Mouse (Mus musculus) ovary, postnatal 14 days (tissue): ENCODE measurements around the gene Hk2.

Experiments used
- DNase-seq: peaks from one replicate; pipeline ENCODE4 v3.0.0; 2022; ENCODE audit warnings: low spot score

Hk2 gene

DNA sequence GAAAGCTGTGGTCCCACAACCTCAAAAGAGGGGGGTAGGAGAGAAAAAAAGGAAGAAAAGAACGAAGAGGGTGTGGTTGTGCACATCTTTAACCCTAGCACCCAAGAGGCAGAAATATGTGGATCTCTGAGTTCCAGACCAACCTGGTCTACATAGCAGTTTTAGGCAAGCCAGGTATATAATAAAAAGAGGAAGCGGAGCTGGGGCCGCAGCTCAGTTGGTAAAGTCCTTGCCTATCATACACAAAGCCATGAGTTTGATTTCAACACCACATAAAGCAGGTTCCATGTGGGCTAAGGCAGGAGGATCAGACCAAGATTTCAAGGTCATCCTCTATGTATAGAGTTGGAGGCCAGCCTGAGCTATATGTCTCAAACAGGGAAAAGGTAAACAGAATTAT lies 4.0 kb downstream of the Hk2 start:
- no peak for DNase-seq

DNA sequence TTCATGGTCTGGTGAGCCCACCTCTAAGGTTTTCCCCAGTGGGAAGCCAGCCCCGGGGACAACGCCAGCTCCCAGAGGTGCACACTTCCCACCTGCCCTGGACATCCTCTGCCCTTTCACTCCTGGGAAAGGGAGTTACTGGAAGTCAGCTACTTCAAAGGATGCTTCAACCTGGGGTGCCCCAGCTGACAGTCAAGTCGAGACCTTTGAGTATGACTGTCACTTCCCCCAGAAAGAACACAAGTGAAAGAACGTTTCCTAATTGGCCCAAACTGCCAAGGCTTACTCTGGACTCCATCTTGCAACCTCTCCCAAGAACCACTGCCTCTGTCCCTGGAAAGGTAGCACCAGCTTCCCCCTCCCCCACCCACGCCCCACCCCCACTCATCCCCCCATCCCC lies 4.5 kb downstream of the Hk2 start:
- DNase-seq: no peak

DNA sequence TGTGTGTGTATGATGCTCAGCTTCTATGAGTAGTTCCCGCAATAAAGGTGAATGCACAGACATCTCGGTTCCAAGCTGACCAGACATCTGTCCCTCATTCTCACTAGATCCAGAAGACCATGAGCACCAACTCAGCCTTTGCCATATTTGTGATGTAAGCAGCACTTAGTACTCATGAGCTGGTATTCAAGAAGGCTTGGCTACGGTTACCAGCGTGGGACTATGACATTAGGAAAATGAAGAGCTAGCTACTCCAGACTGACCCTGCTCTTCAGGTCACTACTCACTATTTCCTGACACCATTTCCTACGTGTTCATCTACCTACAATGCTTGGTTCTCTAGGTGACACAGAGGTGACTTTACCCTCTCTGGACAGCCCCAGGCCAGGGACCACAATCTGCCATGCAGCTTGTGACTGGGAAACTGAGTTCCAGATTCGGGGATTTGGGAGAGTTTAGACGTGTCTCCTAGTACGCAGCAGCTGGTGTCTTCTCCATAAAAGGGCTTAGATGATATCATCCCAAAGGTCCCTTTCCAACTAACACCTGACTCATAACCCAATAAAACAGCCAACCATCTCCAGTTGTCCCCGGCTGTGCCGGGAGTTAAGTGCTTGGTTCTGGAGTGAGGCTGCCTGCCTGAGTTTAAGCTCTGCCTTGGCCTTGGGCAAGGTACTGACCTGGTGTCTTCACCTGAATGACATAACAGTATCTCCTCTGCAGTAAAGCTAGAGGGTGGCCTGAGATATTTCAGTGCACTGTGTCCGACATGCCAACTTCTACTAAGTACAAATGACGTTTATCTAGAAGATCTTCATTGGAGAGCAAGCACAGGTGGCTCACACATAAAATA lies 6.3 kb downstream of the Hk2 start:
- DNase-seq: no peak

DNA sequence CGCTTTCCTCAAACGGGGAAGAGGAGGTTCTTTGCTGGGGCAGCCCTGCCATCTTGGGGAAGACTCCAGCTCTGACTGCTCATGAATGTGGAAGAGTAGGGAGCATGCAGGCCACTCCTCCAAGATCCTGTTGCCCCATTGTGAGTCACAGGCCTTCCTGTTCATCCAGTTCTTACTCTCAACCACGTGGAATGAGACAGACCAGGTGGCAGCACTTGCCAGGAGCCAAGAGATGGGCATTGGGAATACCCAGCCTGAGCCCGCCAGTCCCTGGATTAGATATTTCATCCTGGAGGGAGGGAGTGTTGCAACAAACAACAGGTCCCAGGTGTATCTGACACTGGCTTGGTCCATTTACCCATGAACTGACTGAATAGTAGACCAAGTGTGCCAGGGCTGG lies 7.6 kb downstream of the Hk2 start:
- DNase-seq: no peak

DNA sequence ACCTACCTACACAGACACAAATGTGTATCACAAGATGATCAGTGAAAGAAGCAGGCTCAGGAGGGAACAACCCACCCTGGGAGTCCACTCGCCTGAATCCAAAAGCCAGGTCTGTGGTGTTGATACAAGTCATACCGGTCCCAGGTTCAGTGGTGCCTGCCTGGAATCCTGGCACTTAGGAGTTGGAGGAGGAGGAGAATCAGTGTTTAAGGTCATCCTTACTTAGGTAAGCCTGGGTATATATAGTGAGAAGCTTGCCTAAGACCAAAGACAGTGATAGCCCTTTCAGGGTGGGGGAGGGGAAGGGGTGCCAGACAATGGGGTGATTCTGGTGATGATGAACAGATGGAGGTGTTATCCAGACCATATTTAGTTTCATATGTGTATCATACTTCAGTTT lies 9.0 kb downstream of the Hk2 start:
- DNase-seq: no peak

DNA sequence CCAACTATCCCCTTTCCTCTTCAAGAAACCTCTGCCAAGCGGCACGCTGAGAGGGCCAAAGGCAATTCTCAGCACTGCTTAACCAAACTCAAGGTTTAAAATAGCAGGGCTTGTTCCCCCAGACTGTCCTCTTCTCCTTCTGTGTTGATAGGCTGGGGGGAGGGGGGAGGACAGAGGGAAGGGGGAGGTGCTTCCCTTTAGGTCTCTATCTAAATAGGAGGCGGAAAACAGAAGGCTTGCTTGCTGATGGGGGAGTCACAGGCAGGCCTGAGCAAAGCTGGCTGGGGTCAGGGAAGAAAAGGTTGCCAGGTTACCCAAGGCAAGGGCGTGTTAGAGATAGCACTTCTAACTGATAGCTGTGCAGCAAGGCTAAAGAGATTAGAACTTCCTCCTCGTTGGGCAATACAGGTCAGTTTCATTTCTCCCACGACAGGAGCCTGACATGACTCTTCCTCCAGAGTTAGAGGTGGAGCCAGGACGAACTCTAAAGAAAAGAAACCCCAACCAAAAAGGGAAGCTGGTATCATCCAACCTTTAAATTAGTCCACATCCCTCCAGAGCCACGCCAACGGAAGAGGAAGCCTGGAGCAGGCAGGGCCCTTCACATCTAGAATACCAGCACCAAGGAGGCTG lies 10.3 kb downstream of the Hk2 start:
- DNase-seq: no peak

DNA sequence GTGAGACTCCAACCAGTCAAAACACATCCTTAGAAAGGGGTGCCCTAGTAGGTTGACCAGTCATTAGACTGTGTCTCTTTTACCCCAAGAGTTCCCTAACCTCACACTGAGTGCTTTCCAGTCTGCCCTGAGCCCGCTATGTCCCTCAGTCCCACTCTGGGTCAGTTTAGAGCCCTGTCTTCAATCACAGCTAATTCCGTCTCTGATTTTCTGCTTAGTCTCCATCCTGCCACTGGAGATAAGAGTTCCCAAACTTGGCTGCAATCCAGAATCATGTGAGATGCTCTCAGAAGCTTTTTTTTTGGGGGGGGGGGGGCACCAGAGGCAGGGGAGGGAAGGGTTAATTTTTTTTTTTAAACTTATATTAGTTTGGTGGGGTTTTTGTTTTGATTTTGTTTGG lies 11.5 kb downstream of the Hk2 start:
- DNase-seq: no peak

DNA sequence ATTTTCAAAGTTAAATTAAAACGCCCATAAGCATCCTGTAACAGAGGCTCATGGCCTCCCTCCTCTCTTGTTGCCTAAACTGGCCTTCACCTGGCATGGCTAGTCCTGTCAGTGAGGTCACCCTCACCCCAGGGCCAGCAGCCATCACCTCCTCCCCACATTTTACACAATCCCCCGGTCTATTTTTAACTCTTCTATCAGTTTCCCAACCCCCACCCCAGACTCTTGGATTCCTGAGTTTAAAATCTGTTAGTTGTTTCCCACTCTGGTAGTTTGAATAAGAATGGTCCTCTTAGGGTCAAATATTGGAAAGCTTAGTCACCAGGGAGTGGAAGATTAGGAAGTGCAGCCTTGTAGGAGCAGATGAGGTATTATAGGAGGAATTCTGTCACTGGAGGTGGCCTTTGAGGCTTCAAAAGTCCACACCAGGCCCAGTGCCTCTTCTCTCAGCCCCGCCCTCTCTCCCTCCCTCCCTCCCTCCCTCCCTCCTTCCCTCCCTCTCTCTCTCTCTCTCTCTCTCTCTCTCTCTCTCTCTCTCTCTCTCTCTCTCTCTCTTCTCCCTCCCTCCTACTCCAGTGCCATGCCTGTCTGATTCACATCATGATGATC lies 13.4 kb downstream of the Hk2 start:
- DNase-seq: no peak

DNA sequence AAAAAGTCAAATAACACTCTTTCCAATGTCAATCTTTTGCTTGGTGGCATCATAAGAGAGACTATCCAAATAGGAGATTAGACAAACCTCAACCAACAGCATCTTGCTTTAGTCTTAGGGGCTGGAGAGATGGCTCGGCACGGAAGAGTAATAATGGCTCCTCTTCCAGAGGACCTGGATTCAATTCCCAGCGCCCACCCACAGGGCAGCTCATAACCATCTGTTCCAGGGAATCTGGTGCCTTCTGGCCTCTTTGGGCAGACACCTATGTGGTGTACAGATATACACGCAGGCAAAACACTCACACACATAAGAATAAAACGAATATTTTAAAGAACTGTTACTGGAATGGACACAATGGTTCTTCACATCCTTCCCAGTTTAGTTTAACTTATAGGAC lies 15.0 kb downstream of the Hk2 start:
- no peak for DNase-seq

DNA sequence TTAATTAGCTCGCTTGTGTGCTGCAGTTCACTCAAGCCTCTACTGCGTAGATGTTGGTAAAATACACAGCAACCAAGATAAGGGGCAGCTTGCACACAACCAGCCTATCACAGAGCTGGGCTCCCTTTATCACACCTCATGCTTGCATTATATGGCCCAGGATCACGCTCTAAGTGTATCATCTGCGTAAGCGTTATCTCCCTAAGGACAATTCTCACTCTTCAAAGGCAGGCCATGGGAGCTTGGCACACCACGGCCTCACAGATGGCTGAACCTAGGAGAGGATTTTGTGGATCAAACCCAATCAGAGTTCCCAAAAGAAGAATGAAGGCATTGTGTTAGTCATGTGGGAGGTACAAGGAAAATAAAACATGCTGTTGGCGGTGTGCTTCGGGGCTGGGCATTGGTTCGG lies 17.4 kb downstream of the Hk2 start:
- DNase-seq: no peak

DNA sequence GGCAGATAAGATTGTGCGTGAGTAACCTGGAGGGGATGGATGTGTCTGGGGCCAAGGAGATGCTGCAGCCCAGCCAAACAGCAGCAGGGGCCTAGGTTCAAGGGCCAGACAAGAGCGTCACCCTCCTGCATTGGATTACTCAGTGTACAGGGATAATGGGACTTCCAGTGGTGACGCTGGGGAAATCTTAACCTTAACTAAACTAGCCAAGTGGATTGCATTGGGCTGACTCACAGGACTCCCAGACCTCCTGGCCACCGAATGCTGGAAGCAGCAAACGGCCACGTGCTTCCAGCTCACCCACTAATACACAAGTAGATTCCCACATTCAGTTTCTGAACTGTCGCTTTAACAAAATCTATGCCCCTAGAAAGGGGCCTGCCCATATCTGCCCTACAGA lies 18.0 kb downstream of the Hk2 start:
- no peak for DNase-seq

DNA sequence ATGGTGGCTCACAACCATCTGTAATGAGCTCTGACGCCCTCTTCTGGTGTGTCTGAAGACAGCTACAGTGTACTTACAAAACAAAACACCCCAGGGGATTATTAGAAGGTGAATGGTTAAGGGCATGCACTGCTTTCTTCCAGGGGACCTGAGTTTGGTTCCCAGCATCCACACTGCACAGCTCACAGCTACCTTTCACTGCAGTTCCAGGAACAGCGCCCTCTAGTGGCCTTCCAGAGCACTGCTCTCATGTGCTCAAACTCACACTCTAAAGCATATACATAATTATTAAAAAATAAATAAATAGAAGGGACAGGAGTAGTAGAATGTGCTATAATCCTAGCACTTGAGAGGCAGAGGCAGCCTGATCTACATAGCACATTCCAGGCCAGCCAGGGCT lies 18.9 kb downstream of the Hk2 start:
- no peak for DNase-seq

DNA sequence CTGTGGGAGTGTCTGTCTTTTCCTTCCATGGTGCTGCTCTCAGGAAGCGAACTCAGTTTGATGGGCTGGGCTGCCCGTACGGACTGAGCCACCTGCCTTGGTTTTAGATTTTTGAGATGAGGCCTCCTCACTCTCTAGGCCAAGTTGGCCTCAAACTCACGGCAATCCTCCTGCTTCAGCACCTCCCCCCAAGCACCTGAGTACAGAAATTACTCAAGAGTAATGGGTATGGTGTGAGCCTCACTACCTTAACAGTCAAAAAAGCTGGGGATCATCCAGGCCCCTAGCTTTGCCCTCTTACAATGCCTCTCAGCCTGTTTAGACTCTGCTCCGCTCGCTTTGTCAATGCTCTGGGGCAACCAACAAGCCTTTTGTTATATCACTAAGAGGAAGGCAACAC lies 19.5 kb downstream of the Hk2 start:
- no peak for DNase-seq

DNA sequence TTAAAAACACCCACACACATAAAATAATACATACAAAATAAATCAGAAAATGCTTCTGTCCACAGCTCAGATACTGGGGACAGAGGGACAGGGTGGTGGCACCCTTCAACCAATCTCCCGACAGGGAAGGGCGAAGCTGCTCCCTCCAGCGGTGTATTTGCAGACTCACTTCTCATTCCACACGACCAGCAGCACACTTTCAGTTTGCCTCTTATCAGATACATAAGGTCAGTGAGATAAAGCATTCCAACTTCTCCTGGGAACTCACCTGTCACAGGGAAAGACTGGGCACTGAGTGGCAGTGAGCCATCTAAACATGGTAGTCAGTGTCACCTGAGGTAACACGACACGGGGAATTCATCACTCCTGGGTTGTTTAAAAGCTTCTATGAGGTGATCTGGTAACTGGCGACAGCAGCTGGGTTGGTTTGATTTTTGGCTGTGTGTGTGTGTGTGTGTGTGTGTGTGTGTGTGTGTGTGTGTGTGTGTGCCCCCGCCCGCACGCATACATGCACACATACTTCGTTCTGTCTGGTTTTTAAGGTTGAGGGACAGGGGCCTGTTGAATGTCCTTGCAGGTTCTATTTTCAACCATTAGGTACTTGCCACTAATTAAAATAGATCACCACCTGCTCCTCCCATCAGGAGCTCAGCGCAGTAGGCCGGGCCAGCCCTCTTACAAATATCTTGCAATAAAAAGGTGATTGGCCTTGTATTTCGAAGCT lies 20.5 kb downstream of the Hk2 start:
- no peak for DNase-seq

DNA sequence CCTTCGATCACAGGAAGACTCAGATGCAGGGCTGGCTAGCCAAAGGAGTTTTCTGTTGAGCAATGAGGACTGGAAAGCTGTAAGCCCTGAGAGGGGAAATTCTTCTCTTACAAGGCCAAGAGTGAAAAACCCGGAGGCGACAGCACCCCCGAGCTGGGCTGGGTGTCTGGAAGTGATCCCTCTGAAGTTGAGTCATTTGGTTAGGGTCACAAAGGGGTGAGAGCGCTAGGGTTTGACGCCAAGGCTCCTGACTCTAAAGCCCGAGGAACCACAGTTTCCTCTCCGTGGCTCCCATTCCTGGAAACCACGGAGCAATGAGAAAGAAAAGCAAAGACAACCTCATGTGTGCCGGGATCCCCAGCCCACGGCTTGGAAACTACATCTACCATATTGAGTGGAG lies 21.2 kb downstream of the Hk2 start:
- no peak for DNase-seq

DNA sequence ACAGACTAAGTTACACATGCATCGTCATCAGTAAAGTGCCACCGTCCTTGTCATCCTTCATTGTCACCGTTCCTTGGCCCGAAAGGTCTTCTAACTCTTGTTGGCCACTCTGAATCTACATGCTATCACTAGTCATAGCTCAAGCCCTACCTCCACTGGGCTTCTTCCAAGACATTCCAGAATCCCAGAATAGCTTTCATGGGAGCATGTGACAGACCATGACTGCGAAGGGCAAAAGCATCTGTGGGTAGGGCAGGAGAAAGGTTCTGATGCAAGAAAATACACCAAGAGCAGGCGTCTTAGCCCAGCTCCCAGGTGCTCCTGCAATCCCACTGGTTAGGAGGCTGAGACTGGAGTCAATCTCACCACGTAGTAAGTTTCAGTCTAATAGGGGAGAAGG lies 22.5 kb downstream of the Hk2 start:
- DNase-seq: no peak

DNA sequence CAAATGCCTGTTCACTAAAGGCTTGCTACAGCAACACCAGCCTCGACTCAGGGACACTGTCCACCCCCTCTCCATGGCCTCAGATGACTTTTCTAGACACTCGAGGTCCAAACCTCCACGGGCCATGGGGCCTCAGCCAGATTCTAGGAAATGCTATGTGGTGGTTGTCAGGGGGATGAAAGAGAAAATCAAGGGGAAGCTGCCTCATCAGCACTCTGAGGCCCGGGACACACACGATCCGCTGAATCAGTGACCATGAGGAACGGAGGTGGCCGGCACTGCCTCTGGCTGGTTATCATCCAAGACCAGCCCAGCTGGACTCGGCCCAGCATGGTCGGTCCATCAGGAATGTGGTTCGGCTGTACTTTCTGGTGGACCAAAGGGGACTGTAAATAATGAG lies 23.2 kb downstream of the Hk2 start:
- DNase-seq: no peak

DNA sequence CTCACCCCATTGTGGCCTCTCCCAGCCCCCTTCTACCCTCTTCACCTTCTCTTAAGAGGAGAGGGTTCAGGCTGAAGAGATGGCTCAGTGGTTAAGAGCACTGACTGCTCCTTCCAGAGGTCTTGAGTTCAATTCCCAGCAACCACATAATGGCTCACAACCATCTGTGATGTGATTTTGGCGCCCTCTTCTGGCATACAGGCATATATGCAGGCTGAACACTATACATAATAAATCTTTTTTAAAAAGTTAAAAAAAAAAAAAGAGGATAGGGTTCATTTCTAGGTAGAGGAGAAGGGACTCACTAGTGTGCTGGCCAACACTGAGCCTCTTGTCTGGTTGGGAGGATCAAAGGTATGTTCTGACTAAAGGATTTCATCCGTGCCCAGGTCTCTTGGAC lies 24.2 kb downstream of the Hk2 start:
- DNase-seq: no peak

DNA sequence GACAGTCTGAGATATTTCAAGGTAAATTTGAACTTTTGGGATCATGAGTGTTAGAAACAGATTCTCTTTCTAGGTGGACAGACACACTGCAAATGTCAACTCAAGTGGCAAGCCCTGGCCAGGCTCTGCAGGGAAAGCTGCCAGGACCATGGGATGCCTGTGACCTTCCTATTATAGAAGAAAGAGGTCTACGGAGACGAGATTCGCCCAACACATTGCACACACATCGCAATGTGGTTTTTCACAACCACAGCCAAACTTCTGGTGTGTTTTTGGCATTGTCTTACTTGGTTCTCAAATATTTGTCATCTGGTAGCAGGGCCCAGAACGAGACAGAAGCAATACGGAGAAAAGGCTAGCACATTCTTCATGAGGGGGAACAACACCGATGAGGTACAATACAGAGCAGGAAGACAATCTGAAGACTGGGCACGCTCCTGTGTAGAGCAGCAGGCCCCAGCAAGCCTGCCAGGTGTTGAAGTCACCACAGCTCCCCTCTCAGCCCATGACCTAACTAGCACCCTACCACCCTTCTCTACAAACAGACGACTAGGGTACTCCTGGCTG lies 26.1 kb downstream of the Hk2 start:
- no peak for DNase-seq

DNA sequence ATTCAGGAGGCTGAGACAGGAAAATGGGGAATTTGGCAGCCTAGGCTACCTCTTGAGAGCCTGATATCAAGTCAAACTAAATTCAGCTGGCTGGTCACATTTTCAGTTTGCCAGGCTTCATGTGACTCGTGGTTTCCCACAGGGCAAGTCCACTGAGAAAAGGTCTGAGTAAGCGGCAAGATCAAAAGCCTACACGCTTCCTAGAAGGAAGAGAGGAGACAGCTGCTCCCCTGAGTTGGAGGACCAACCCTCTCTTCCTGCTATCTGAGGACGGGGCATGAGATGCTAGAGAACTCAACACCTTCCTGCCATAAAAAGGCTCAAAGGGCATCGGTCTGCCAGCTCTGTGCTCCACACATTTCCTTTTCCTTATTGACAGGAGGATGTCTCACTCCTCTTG lies 27.2 kb downstream of the Hk2 start:
- DNase-seq: no peak

DNA sequence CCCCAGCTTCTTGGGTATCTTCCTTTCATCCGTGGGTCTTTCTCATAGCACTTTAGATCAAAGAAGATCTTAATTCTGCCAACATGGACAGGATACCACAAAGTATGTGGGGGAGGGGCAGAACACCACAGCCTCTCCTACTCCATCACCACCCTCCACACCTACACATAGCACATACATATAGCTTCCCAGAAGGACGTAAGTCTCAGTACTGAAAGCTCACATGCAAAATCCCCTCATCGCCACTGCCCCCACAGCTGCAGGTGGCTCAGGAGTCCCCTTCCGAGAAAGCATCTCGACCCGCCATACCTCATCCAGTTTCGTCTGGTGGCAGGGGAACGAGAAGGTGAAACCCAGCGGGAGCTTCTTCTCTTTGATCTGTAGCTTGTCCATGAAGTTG lies 29.7 kb downstream of the Hk2 start:
- no peak for DNase-seq

DNA sequence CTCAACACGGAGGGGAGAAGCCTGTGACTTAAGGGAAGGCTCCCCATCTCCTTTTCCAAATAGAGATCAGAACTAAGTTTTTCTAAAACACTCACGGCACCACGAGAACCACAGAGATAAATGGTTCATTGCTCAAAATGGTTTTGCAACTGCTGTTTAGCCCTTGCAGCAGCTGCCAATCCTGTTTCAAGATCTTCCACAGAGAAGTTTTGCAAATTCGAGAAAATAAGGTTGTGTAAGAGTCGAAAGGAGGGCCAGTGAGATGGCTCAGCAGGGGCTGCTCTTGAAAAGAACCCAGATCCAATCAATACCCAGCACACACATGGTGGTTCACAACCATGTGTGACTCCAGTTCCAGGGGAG lies 32.8 kb downstream of the Hk2 start:
- DNase-seq: no peak
